Mouse (Mus musculus): ENCODE measurements around the gene Drap1. TPM values are rescaled to one million over a fixed set of nuclear protein-coding genes. Genes with fewer than 3 reads are reported as not detected.
A peak's percentile ranks its signal among the peaks of the same experiment; 100 is the strongest.

Gene Drap1
- 191 and 195 TPM in 2 replicates for polyA plus RNA-seq (2014; fragmentation: Nextera tagmentation; extraction: Ambion mirVana)

GRCm38 (mm10) chr19:5424782-5425741, at the start of gene Drap1, which contains the start of gene AI837181:
Gene Drap1 (minus strand): TSS chr19:5424979.
Gene AI837181 (plus strand): TSS chr19:5425144.
- peak within 1 kb of the TSS; percentile 96 for H3K9ac ChIP-seq (ENCODE audit: low read depth, low read length)
- peaks cover 17% of the 10 kb centered on the region for H3K4me1 ChIP-seq (ENCODE audit: control insufficient read depth, insufficient read depth, low read length)
- H3K27ac ChIP-seq (replicated peaks; ENCODE audit: low read depth, low read length), result peak within 1 kb of the TSS; percentile 90
- peaks cover 54% of the 10 kb centered on the region for H3K36me3 ChIP-seq (ENCODE audit: control insufficient read depth, insufficient read depth, low read length)
- under 1% methylated on average over 41 of the region's 87 CpGs for WGBS
- ATAC-seq (ENCODE audit: low read depth), result peak; percentile 94
- peak within 1 kb of the TSS; percentile 93 for H3K4me2 ChIP-seq (ENCODE audit: low read depth, low read length)
- H3K27me3 ChIP-seq (replicated peaks; ENCODE audit: control insufficient read depth, insufficient read depth, low read length), result no peaks in the 10 kb centered on the region
- H3K4me3 ChIP-seq (ENCODE audit: low read depth, low read length), result peak within 1 kb of the TSS; percentile 88
- peak; percentile 99 for DNase-seq (ENCODE audit: low spot score)
- no peaks in the 10 kb centered on the region for H3K9me3 ChIP-seq (ENCODE audit: control insufficient read depth, low read length)

GRCm38 (mm10) chr19:5473720-5474119, 48.9 kb upstream of the Drap1 start, which contains the start of gene Efemp2:
Gene Efemp2 (plus strand): TSS chr19:5473954.
- H3K4me2 ChIP-seq (ENCODE audit: low read depth, low read length), result peak within 1 kb of the TSS; percentile 82
- H3K9ac ChIP-seq (ENCODE audit: low read depth, low read length), result peak within 1 kb of the TSS; percentile 87
- H3K9me3 ChIP-seq (ENCODE audit: control insufficient read depth, low read length), result no peaks in the 10 kb centered on the region
- ATAC-seq (ENCODE audit: low read depth) (peak; percentile 73), DNase-seq (ENCODE audit: low spot score) (peak; percentile 95)
- peak within 1 kb of the TSS; percentile 73 for H3K4me3 ChIP-seq (ENCODE audit: low read depth, low read length)
- H3K27me3 ChIP-seq (replicated peaks; ENCODE audit: control insufficient read depth, insufficient read depth, low read length), result no peaks in the 10 kb centered on the region
- H3K36me3 ChIP-seq (ENCODE audit: control insufficient read depth, insufficient read depth, low read length), result peaks cover 25% of the 10 kb centered on the region
- H3K4me1 ChIP-seq (ENCODE audit: control insufficient read depth, insufficient read depth, low read length), result peaks cover 10% of the 10 kb centered on the region
- 2% methylated on average over 16 of the region's 22 CpGs for WGBS
- H3K27ac ChIP-seq (replicated peaks; ENCODE audit: low read depth, low read length), result peak within 1 kb of the TSS; percentile 85

- Histone ChIP-seq H3K36me3 (ENCODE audit: control insufficient read depth, insufficient read depth, low read length) (peaks cover 19% of the 10 kb centered on the region), H3K9me3 (ENCODE audit: control insufficient read depth, low read length) (no peaks in the 10 kb centered on the region), H3K27me3 (replicated peaks; ENCODE audit: control insufficient read depth, insufficient read depth, low read length) (no peaks in the 10 kb centered on the region), H3K4me3 (ENCODE audit: low read depth, low read length) (no peak overlapping the region), H3K9ac (ENCODE audit: low read depth, low read length) (no peak overlapping the region), H3K27ac (replicated peaks; ENCODE audit: low read depth, low read length) (peak overlapping the region; percentile 85; the same call in 1 of the 2 replicates), H3K4me1 (ENCODE audit: control insufficient read depth, insufficient read depth, low read length) (peaks cover 10% of the 10 kb centered on the region), H3K4me2 (ENCODE audit: low read depth, low read length) (0 out of 2 replicates have a peak overlapping the region, but pooled peaks have one; percentile 82)
- 77% methylated on average over 3 of the region's 3 CpGs for WGBS
- ATAC-seq (ENCODE audit: low read depth) (no peak), DNase-seq (ENCODE audit: low spot score) (no peak)
Measured at GRCm38 (mm10) chr19:5472857-5473256, 48.1 kb upstream of the Drap1 start.

GRCm38 (mm10) chr19:5471846-5472245, 47.1 kb upstream of the Drap1 start:
- 0 out of 2 replicates have a peak overlapping the region, but pooled peaks have one; percentile 46 for H3K9ac ChIP-seq (ENCODE audit: low read depth, low read length)
- peaks cover 20% of the 10 kb centered on the region for H3K36me3 ChIP-seq (ENCODE audit: control insufficient read depth, insufficient read depth, low read length)
- WGBS, result 32% methylated on average over 5 of the region's 5 CpGs
- DNase-seq (ENCODE audit: low spot score) (peak; percentile 48), ATAC-seq (ENCODE audit: low read depth) (no peak)
- no peak overlapping the region for H3K4me3 ChIP-seq (ENCODE audit: low read depth, low read length)
- peaks cover 10% of the 10 kb centered on the region for H3K4me1 ChIP-seq (ENCODE audit: control insufficient read depth, insufficient read depth, low read length)
- H3K9me3 ChIP-seq (ENCODE audit: control insufficient read depth, low read length), result no peaks in the 10 kb centered on the region
- H3K4me2 ChIP-seq (ENCODE audit: low read depth, low read length), result no peak overlapping the region
- H3K27me3 ChIP-seq (replicated peaks; ENCODE audit: control insufficient read depth, insufficient read depth, low read length), result no peaks in the 10 kb centered on the region
- no peak overlapping the region for H3K27ac ChIP-seq (replicated peaks; ENCODE audit: low read depth, low read length)

- no peak within 1 kb of the TSS for H3K4me2 ChIP-seq (ENCODE audit: low read depth, low read length)
- DNase-seq (ENCODE audit: low spot score) (no peak), ATAC-seq (ENCODE audit: low read depth) (no peak)
- 0 out of 2 replicates have a peak, but pooled peaks cover 3% of the 10 kb centered on the region for H3K4me1 ChIP-seq (ENCODE audit: control insufficient read depth, insufficient read depth, low read length)
- no peak within 1 kb of the TSS for H3K9ac ChIP-seq (ENCODE audit: low read depth, low read length)
- no peaks in the 10 kb centered on the region for H3K9me3 ChIP-seq (ENCODE audit: control insufficient read depth, low read length)
- 51% methylated on average over 5 of the region's 5 CpGs for WGBS
- no peak within 1 kb of the TSS for H3K27ac ChIP-seq (replicated peaks; ENCODE audit: low read depth, low read length)
- no peaks in the 10 kb centered on the region for H3K27me3 ChIP-seq (replicated peaks; ENCODE audit: control insufficient read depth, insufficient read depth, low read length)
- H3K4me3 ChIP-seq (ENCODE audit: low read depth, low read length), result no peak within 1 kb of the TSS
- peaks cover 42% of the 10 kb centered on the region for H3K36me3 ChIP-seq (ENCODE audit: control insufficient read depth, insufficient read depth, low read length)
Measured at GRCm38 (mm10) chr19:5468374-5468773, 43.6 kb upstream of the Drap1 start, which contains the start of gene Ctsw. Gene Ctsw (minus strand): TSS chr19:5468507.

- WGBS, result 92% methylated on average over 6 of the region's 6 CpGs
- no peak overlapping the region for H3K27ac ChIP-seq (replicated peaks; ENCODE audit: low read depth, low read length)
- no peak overlapping the region for H3K4me2 ChIP-seq (ENCODE audit: low read depth, low read length)
- no peak overlapping the region for H3K4me3 ChIP-seq (ENCODE audit: low read depth, low read length)
- H3K4me1 ChIP-seq (ENCODE audit: control insufficient read depth, insufficient read depth, low read length), result 0 out of 2 replicates have a peak, but pooled peaks cover 3% of the 10 kb centered on the region
- no peaks in the 10 kb centered on the region for H3K9me3 ChIP-seq (ENCODE audit: control insufficient read depth, low read length)
- no peaks in the 10 kb centered on the region for H3K27me3 ChIP-seq (replicated peaks; ENCODE audit: control insufficient read depth, insufficient read depth, low read length)
- peaks cover 53% of the 10 kb centered on the region for H3K36me3 ChIP-seq (ENCODE audit: control insufficient read depth, insufficient read depth, low read length)
- DNase-seq (ENCODE audit: low spot score) (no peak), ATAC-seq (ENCODE audit: low read depth) (no peak)
- H3K9ac ChIP-seq (ENCODE audit: low read depth, low read length), result no peak overlapping the region
Measured at GRCm38 (mm10) chr19:5466916-5467500, 42.2 kb upstream of the Drap1 start.

- H3K36me3 ChIP-seq (ENCODE audit: control insufficient read depth, insufficient read depth, low read length), result peaks cover 53% of the 10 kb centered on the region
Measured at GRCm38 (mm10) chr19:5465037-5465436, 40.3 kb upstream of the Drap1 start.

GRCm38 (mm10) chr19:5463791-5464562, 39.2 kb upstream of the Drap1 start:
- Histone ChIP-seq H3K27ac (replicated peaks; ENCODE audit: low read depth, low read length) (0 out of 2 replicates have a peak overlapping the region, but pooled peaks have one; percentile 42), H3K4me1 (ENCODE audit: control insufficient read depth, insufficient read depth, low read length) (peaks cover 13% of the 10 kb centered on the region), H3K4me3 (ENCODE audit: low read depth, low read length) (peak overlapping the region; percentile 23), H3K9ac (ENCODE audit: low read depth, low read length) (peak overlapping the region; percentile 59), H3K9me3 (ENCODE audit: control insufficient read depth, low read length) (no peaks in the 10 kb centered on the region), H3K27me3 (replicated peaks; ENCODE audit: control insufficient read depth, insufficient read depth, low read length) (no peaks in the 10 kb centered on the region), H3K4me2 (ENCODE audit: low read depth, low read length) (peak overlapping the region; percentile 46), H3K36me3 (ENCODE audit: control insufficient read depth, insufficient read depth, low read length) (peaks cover 53% of the 10 kb centered on the region)
- WGBS, result 35% methylated on average over 15 of the region's 15 CpGs
- ATAC-seq (ENCODE audit: low read depth) (peak; percentile 73; the same call in 1 of the 2 replicates), DNase-seq (ENCODE audit: low spot score) (peak; percentile 86)

More at GRCm38 (mm10) chr19:5465037-5465436, 40.3 kb upstream of the Drap1 start:
- H3K27me3 ChIP-seq (replicated peaks; ENCODE audit: control insufficient read depth, insufficient read depth, low read length), result no peaks in the 10 kb centered on the region
- H3K4me2 ChIP-seq (ENCODE audit: low read depth, low read length), result no peak overlapping the region
- ATAC-seq (ENCODE audit: low read depth), result no peak
- H3K9me3 ChIP-seq (ENCODE audit: control insufficient read depth, low read length), result no peaks in the 10 kb centered on the region
- DNase-seq (ENCODE audit: low spot score), result no peak
- peaks cover 10% of the 10 kb centered on the region for H3K4me1 ChIP-seq (ENCODE audit: control insufficient read depth, insufficient read depth, low read length)
- no peak overlapping the region for H3K27ac ChIP-seq (replicated peaks; ENCODE audit: low read depth, low read length)
- WGBS, result 94% methylated on average over 8 of the region's 8 CpGs
- H3K4me3 ChIP-seq (ENCODE audit: low read depth, low read length), result no peak overlapping the region
- no peak overlapping the region for H3K9ac ChIP-seq (ENCODE audit: low read depth, low read length)
